Mouse (Mus musculus): ENCODE results near the gene Ank.

DNA sequence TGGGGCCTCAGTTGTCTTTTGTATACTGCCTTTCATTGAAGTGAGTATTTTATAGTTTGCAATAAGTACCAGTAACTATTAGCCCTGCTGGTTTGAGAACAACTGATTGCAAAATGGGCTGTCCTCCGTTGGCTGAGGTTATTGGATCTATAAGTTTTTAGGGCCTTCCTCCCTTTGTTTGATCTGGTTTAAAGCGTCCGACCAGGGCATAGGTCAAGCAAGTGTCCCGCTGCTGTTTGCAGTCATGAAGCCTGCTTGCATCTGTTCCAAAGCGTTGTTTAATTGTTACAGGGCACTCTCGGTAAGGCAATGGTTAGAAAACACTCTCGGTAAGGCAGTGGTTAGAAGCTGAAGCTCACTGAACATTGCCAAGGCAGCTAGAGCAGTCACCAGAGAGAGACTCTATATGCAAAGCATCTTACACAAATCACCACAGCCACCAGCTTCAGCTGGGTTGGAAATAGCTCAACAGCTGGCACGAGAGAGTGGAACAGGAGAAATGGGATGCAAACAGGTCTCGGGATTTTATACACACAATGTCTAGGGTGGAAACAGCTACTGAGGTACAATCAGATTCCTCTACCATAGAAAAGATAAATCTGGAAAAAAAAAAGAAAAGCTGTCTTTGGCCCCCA, 84.0 kb downstream of the Ank start:
- TF ChIP-seq CTCF (IDR thresholded peaks at IDR 0.05; ENCODE audit: borderline replicate concordance, extremely low read depth, insufficient read depth, insufficient read length) (no peak), POLR2A (IDR thresholded peaks at IDR 0.05; ENCODE audit: borderline replicate concordance, extremely low read depth, insufficient read depth, insufficient read length, poor library complexity, severe bottlenecking) (no peak)
